Mouse (Mus musculus) c-Kit-positive CD71-positive TER-119-positive erythroid progenitor cells, embryonic 14.5 days (primary cell): Measurements from ENCODE around the gene Rbm4.

ENCODE experiments used
- DNase-seq: peaks from one replicate; pipeline ENCODE4 v3.0.0-alpha.2; 2013; ENCODE audit warnings: low spot score

Rbm4 gene

GRCm38 (mm10) chr19:4739762-4740161 lies 53.9 kb downstream of the Rbm4 start:
- no peak for DNase-seq

- no peak for DNase-seq
Measured at GRCm38 (mm10) chr19:4739053-4739452, 54.6 kb downstream of the Rbm4 start.

- DNase-seq = no peak
Measured at GRCm38 (mm10) chr19:4737866-4738265, 55.8 kb downstream of the Rbm4 start.
